Mouse (Mus musculus) limb, embryonic 15.5 days (tissue): ENCODE results near the gene Cd200r3. TPM values are rescaled to one million over a fixed set of nuclear protein-coding genes. Genes with fewer than 3 reads are reported as not detected.

Experiments used
- ATAC-seq: fragments of 200-750 bp; cut with Nextera tagmentation; 2 replicates; pipeline ENCODE4 v1.8.0; 2017; ENCODE audit warnings: low read depth, moderate TSS enrichment; ENCODE audit not compliant: insufficient number of reproducible peaks, low FRiP score, low TSS enrichment
- H3K27ac ChIP-seq: fragments of 300-500 bp; sonication (generic); 2 replicates; pipeline ENCODE4 v1.5.1; 2015; ENCODE audit warnings: moderate library complexity, mild to moderate bottlenecking, inconsistent platforms
- H3K27me3 ChIP-seq: fragments of 300-500 bp; sonication (generic); 2 replicates; pipeline ENCODE4 v1.6.1; 2015; ENCODE audit warnings: inconsistent platforms
- H3K36me3 ChIP-seq: fragments of 300-500 bp; sonication (generic); 2 replicates; pipeline ENCODE4 v1.6.1; 2015; ENCODE audit warnings: inconsistent platforms
- H3K4me1 ChIP-seq: fragments of 300-500 bp; sonication (generic); 2 replicates; pipeline ENCODE4 v1.6.1; 2015; ENCODE audit warnings: inconsistent platforms
- H3K4me2 ChIP-seq: fragments of 300-500 bp; sonication (generic); 2 replicates; pipeline ENCODE4 v1.6.1; 2015; ENCODE audit warnings: mild to moderate bottlenecking, inconsistent platforms
- H3K4me3 ChIP-seq: fragments of 300-500 bp; sonication (generic); 2 replicates; pipeline ENCODE4 v1.5.1; 2015; ENCODE audit warnings: mild to moderate bottlenecking, inconsistent platforms
- H3K9ac ChIP-seq: fragments of 300-500 bp; sonication (generic); 2 replicates; pipeline ENCODE4 v1.6.1; 2015; ENCODE audit warnings: inconsistent platforms
- H3K9me3 ChIP-seq: fragments of 300-500 bp; sonication (generic); 2 replicates; pipeline ENCODE4 v1.6.1; 2016; ENCODE audit warnings: inconsistent platforms
- WGBS: fragments of 180-500 bp; shearing (Covaris S2); methylation state at CpG from one replicate; pipeline ENCODE4 v1.1.7; 2015; 5-methylcytosine and 5-hydroxymethylcytosine counted together
- polyA plus RNA-seq: library from polyadenylated mRNA; unstranded; fragments of >200 nt; fragmentation: Nextera tagmentation; extraction: Ambion mirVana; gene quantifications from 2 replicates; pipeline ENCODE4 v1.2.1, GENCODE M21; 2015

Cd200r3 gene
- polyA plus RNA-seq, 1 experiment from 2014 or later: 4.1 TPM

DNA sequence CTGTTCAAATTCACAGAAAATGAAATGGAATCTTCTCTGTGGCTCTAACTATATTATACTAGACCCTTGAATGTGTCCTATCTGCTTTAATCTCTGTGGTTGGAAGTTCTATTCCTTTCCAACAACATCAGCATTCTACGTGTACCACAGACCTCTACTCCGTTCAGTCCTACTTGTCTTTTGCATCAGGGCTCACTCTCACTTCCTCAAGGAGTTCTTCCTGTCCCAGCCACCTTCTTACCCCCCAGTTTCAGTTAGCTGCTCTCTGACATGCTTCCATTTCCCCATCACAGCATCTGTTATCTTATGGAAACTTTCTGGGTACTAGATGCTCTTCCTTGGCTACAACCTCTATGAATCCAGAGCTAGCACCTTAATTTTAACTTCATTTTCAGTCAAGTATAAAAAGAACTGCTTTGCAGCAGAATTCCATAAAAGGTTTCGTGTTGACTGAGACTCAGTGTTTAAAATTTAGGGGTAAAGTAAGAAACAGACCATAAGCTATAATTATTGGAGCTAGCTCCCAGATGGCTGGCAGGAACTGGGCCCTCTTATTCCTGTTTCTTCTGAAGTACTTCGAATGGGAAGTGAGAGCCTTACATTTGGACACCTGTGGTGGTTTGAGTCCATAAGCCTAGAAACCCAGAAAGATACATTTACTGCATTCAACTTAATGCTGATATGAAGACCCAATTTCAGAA, 50.0 kb downstream of the Cd200r3 start:
- Histone ChIP-seq H3K4me1 (no peaks in the 10 kb centered on the region), H3K27me3 (no peaks in the 10 kb centered on the region), H3K36me3 (no peaks in the 10 kb centered on the region), H3K4me2 (no peak overlapping the region), H3K9ac (no peak overlapping the region), H3K9me3 (no peaks in the 10 kb centered on the region), H3K4me3 (no peak overlapping the region), H3K27ac (no peak overlapping the region)
- no peak for ATAC-seq
- WGBS: 63% methylated on average over 4 of the region's 4 CpGs

DNA sequence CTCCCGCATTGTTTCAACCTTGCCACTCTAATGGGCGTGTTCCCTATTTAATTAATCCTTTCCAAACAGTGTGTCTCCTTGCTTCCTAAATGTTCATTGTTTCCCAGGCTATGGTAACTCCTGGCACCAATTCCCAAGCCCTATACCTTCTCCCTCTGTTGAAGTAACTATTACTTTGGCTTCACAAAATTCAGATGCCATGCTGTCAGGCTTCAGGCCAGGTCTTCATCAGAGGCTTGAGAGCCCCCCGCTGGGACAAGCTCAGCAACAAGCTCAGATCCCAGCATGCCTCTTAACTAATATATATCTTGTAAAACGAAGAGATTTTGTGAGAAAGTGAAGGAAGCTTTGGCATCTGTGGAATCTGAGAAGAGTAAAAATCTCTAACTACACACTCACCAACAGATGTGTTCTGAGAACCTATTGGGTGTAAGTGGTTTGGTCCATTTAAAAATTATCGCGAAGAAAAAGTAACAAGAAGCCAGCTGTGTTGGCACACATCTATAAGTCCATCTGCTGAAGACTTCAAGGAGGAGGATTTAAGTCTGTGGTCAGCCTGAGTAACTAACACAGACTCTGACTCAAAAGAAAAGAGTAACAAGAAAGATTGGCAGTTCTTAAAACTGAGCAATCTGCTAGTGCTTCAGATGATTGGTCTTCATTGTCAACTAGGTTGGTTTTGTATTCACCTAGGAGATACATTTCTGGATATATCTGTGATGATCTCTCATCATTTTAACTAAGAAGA, 50.9 kb downstream of the Cd200r3 start:
- Histone ChIP-seq H3K27ac (no peak overlapping the region), H3K4me1 (no peaks in the 10 kb centered on the region), H3K36me3 (no peaks in the 10 kb centered on the region), H3K4me2 (no peak overlapping the region), H3K9ac (no peak overlapping the region), H3K27me3 (no peaks in the 10 kb centered on the region), H3K4me3 (no peak overlapping the region), H3K9me3 (no peaks in the 10 kb centered on the region)
- ATAC-seq: no peak
- 69% methylated on average over 6 of the region's 6 CpGs for WGBS

DNA sequence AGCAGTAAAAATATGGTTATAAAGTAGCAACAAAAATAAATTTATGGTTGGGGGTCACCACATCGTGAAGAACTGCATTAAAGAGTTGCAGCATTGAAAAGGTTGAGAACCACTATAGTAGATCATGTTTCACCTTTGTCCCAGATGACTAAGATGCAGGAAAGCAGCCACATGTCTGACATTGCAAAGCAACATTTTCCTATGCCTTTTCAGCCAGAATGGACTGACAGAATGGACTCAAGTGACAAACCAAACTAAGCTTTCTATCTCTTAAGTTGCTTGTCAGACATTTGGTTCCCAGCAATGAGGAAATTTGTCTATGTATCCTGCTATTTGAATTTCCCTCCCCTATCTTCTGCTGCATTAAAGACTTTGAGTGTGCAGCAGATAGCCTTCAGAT, 51.6 kb downstream of the Cd200r3 start:
- no peak overlapping the region for H3K9ac ChIP-seq
- H3K27ac ChIP-seq: no peak overlapping the region
- H3K4me1 ChIP-seq: no peaks in the 10 kb centered on the region
- H3K36me3 ChIP-seq: no peaks in the 10 kb centered on the region
- H3K27me3 ChIP-seq: no peaks in the 10 kb centered on the region
- WGBS: 42% methylated on average over 1 of the region's 1 CpGs
- ATAC-seq: no peak
- H3K9me3 ChIP-seq: no peaks in the 10 kb centered on the region
- H3K4me2 ChIP-seq: no peak overlapping the region
- no peak overlapping the region for H3K4me3 ChIP-seq

DNA sequence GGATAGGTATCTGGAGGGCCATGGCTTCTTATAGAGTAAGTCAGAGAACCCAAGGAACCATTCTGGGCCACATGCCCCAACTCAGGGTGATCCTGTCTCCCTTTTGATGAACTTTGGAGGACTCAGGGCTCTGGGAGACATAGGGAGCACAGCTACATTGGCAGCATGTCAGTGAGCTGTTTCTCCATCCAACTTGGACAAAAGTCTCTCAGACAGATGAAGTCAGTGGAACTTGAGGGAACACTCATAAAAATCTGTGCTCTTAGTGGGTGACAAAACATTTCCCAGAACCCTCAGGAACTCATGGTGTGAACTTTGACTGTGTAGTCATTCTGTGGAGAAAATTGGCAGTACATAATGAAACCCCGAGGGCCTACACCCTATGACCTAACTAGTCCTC, 53.2 kb downstream of the Cd200r3 start:
- Histone ChIP-seq H3K9me3 (no peaks in the 10 kb centered on the region), H3K27ac (no peak overlapping the region), H3K27me3 (no peaks in the 10 kb centered on the region), H3K4me1 (no peaks in the 10 kb centered on the region), H3K4me3 (no peak overlapping the region), H3K36me3 (no peaks in the 10 kb centered on the region), H3K9ac (no peak overlapping the region), H3K4me2 (no peak overlapping the region)
- 87% methylated on average over 1 of the region's 1 CpGs for WGBS
- no peak for ATAC-seq

DNA sequence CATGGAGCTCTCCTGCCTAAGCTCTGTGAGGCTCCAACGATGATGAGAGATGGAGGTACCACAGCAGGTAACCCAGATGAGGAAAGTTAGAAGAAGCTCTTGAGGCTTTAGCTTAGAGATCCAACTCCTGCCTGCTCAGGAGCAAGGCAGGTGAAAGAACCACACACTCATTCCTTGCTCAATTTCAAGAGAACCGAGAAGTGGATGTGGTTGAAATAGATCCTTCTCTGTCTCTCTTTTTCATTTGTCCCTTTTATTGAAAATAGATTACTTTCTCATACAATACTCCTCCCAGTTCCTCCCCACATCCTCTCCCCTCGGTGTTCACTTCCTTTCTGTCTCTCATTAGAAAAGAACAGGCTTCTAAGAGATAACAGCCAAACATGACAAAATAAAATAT, 56.1 kb downstream of the Cd200r3 start:
- Histone ChIP-seq H3K4me1 (no peaks in the 10 kb centered on the region), H3K4me3 (no peak overlapping the region), H3K9ac (no peak overlapping the region), H3K27me3 (no peaks in the 10 kb centered on the region), H3K4me2 (no peak overlapping the region), H3K36me3 (no peaks in the 10 kb centered on the region), H3K27ac (no peak overlapping the region), H3K9me3 (no peaks in the 10 kb centered on the region)
- WGBS: 63% methylated on average over 3 of the region's 3 CpGs
- no peak for ATAC-seq

DNA sequence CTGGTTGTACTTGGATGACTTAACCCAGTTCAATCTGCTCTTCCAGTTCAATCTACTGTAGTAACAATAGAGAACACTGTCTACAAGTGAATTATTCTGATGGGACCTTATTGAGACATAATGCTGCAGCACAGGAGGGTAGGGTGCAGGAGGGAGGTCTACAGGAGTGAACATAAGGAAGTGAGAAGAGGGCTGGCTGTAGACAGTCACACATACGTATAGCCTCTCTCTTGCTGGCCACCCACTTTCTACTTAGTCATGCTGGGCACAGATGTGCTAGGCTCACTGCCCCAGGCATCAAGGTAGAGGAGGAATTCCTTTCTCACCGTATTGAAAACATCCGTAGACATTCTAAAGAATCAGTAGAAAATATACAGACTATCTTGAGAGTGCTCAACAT, 61.0 kb downstream of the Cd200r3 start:
- Histone ChIP-seq H3K4me1 (no peaks in the 10 kb centered on the region), H3K4me2 (no peak overlapping the region), H3K9me3 (no peaks in the 10 kb centered on the region), H3K4me3 (no peak overlapping the region), H3K36me3 (no peaks in the 10 kb centered on the region), H3K9ac (no peak overlapping the region), H3K27me3 (no peaks in the 10 kb centered on the region), H3K27ac (no peak overlapping the region)
- no peak for ATAC-seq
- 56% methylated on average over 3 of the region's 3 CpGs for WGBS

DNA sequence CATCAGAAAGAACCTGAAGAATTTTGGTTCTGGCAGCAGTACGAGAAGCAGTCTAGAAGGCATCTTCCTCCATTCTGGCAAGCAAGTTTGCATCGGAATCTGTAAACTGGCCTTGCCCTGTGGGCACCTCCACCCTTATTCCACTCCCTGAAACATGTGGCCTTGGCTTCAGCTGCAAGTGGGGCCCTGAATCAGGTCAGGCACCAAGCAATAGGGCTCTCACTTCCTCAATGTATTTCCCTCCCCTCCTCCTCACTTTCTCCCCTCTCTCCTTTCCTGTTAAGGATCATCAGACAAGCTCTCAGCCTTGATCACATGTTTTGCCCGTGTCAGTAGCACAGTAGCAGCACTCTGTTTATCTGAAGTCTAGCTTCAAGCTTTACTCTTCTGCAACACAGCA, 61.8 kb downstream of the Cd200r3 start:
- no peak overlapping the region for H3K27ac ChIP-seq
- H3K9ac ChIP-seq: no peak overlapping the region
- H3K4me3 ChIP-seq: no peak overlapping the region
- WGBS: 67% methylated on average over 3 of the region's 3 CpGs
- no peak overlapping the region for H3K4me2 ChIP-seq
- H3K9me3 ChIP-seq: no peaks in the 10 kb centered on the region
- no peaks in the 10 kb centered on the region for H3K4me1 ChIP-seq
- no peak for ATAC-seq
- no peaks in the 10 kb centered on the region for H3K36me3 ChIP-seq
- no peaks in the 10 kb centered on the region for H3K27me3 ChIP-seq

DNA sequence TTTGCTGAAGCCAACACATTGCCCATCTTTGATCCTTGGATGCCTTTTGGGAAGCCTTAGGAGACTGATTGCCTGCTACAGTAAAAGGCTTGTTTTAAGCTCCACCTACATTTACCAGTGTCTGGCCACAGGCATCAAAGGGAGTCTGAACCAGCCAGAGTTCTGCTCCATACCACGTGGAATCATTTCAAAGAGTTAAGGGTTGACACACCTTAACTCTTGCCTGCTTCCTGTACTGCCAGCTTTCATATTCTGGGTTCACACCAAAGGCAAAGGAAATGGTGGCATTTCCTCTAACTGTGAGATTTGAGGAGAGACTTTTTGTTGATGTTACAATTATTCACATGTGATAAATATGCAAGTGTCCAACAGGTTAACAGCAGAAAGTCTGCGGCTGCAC, 63.5 kb downstream of the Cd200r3 start:
- no peak overlapping the region for H3K27ac ChIP-seq
- no peaks in the 10 kb centered on the region for H3K9me3 ChIP-seq
- no peaks in the 10 kb centered on the region for H3K4me1 ChIP-seq
- no peaks in the 10 kb centered on the region for H3K36me3 ChIP-seq
- H3K4me3 ChIP-seq: no peak overlapping the region
- H3K27me3 ChIP-seq: no peaks in the 10 kb centered on the region
- 35% methylated on average over 2 of the region's 2 CpGs for WGBS
- no peak overlapping the region for H3K9ac ChIP-seq
- no peak for ATAC-seq
- H3K4me2 ChIP-seq: no peak overlapping the region

DNA sequence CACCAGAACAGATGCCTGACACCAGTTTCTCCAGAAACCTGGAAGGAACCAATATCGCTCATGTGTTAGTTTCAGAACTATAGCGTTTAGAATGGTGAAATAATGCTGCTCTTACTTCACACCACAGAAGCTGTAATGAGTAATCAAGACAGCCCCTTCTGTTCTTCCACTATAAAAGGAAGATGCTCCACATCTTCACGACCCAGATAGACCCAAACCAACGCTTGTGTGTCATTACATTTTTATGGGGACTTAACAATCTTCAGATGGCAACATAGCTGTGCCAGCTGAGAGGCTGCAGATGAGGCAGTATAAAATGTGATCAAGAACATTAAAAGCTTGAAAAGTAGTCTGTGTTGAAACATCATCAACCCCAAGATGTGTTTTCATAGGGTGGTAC, 64.3 kb downstream of the Cd200r3 start:
- no peaks in the 10 kb centered on the region for H3K36me3 ChIP-seq
- H3K4me1 ChIP-seq: no peaks in the 10 kb centered on the region
- H3K27me3 ChIP-seq: no peaks in the 10 kb centered on the region
- no peak overlapping the region for H3K4me3 ChIP-seq
- WGBS: 72% methylated on average over 4 of the region's 4 CpGs
- no peak overlapping the region for H3K27ac ChIP-seq
- ATAC-seq: no peak
- H3K9me3 ChIP-seq: no peaks in the 10 kb centered on the region
- H3K9ac ChIP-seq: no peak overlapping the region
- no peak overlapping the region for H3K4me2 ChIP-seq

DNA sequence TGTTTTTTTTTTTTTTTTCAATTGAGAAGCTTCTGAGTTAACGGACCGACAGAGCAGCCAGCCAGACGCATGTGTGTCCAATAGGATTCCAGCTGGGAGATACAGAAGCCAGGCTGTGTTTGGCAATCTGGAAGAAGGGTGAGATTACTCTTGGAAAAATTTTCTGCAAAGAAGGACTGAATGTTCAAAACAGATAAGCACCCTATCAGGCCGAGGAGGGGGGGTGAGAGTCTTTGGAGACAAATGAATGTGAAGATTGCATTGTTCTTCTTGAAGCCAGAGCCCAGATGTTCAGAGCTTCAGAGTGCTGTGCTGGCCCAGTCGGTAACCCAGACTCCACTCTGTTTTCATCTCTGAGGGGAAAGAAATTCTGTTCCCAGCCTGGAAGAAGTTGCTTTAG, 66.2 kb downstream of the Cd200r3 start:
- H3K9ac ChIP-seq: no peak overlapping the region
- ATAC-seq: no peak
- H3K4me3 ChIP-seq: no peak overlapping the region
- no peak overlapping the region for H3K27ac ChIP-seq
- no peaks in the 10 kb centered on the region for H3K27me3 ChIP-seq
- no peaks in the 10 kb centered on the region for H3K36me3 ChIP-seq
- H3K4me1 ChIP-seq: no peaks in the 10 kb centered on the region
- H3K9me3 ChIP-seq: no peaks in the 10 kb centered on the region
- H3K4me2 ChIP-seq: no peak overlapping the region
- WGBS: 60% methylated on average over 5 of the region's 5 CpGs

DNA sequence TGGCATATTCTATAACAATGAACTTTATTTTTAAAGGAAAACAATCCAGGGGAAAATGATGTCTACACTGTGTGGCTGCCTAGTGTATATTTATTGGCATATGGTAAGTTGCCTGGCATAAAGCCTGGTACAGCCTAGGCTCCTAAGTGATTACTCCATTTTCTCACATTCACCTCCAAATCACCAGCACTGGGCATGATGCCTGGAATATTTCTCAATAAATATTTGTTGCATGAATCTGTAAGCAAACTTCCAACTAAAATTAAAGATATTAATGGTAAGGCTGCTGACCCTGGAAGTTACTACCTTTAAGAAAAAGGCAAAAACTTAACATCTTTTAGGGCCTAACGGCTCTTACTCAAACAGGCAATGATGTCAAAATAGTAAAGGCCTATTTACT, 72.1 kb downstream of the Cd200r3 start:
- 75% methylated on average over 1 of the region's 1 CpGs for WGBS
- no peaks in the 10 kb centered on the region for H3K36me3 ChIP-seq
- no peak overlapping the region for H3K4me3 ChIP-seq

DNA sequence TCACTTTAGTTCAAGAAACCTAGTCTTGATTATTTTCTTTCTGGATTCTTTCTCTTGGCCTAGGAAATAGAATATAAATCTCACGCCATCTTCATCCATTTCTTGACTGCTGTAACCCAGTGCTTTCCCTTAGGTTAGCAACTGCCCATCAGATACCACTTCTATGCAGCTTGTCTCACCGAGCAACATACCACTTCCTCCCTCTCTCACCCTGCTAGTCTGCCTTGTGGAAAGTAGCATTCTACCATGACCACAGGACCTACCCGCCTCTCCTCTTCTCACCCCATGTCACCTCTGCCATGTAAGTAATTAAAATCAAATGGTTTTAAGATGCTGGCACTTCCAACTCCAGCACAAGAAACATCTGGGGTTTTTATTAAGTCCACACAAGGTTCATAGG, 73.0 kb downstream of the Cd200r3 start:
- ATAC-seq: no peak
- H3K4me1 ChIP-seq: no peaks in the 10 kb centered on the region
- H3K9me3 ChIP-seq: no peaks in the 10 kb centered on the region
- H3K27ac ChIP-seq: no peak overlapping the region
- WGBS: 62% methylated on average over 3 of the region's 3 CpGs
- no peaks in the 10 kb centered on the region for H3K27me3 ChIP-seq
- no peak overlapping the region for H3K9ac ChIP-seq
- no peak overlapping the region for H3K4me3 ChIP-seq
- no peak overlapping the region for H3K4me2 ChIP-seq
- H3K36me3 ChIP-seq: no peaks in the 10 kb centered on the region

More for the DNA sequence above, 72.1 kb downstream of the Cd200r3 start:
- Histone ChIP-seq H3K27ac (no peak overlapping the region), H3K4me2 (no peak overlapping the region), H3K9me3 (no peaks in the 10 kb centered on the region), H3K27me3 (no peaks in the 10 kb centered on the region), H3K4me1 (no peaks in the 10 kb centered on the region), H3K9ac (no peak overlapping the region)
- no peak for ATAC-seq
